Mouse (Mus musculus) layer of hippocampus, adult 11-12 months (tissue): ENCODE data around the gene Slc44a5.
"Not testable (repeated sequence)": the region's sequence is repeated elsewhere in the genome, so short reads cannot be mapped to it uniquely, and the experiment has no call there.

Experiments
- DNase-seq: peaks from one replicate; pipeline ENCODE4 v3.0.0; 2022; ENCODE audit warnings: low spot score

The Slc44a5 gene

DNA sequence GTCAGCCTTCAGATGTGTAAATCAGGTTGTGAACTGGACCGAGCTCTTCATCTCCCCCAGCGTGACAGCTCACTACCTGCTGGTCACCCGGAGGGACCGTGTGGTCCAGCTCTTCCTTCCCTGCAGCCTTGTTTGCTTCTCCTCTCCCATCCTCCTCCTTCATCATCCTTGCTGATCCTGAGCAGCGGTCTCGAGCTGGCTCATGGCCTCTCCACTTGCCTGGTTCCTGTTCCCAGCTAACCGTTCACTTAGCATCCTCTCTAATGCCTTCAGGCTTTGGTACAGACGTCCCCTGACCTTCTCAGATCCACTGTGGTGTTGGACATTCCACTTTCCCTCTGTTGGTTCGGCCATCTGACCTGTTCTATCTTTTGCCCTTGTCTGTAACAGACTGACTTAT lies 128.4 kb downstream of the Slc44a5 start:
- no peak for DNase-seq

DNA sequence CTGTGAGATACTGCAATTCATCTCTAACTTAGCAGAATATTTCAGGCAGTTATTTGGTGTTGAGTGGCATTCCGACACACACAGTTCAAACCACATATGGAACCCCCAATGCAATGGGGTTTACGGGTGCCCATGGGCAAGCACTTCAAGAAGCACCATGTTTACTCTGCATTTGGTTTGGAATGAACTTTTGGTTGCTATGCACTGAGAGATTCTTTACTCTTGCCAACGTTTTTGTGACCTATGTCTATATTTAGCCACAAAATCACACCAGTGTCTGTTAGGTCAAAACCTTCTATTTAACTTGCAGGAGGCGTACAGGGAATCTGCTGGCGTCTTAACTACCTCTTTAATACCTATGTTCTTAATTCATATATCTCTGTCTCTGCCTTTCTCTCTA lies 137.3 kb downstream of the Slc44a5 start:
- no peak for DNase-seq

DNA sequence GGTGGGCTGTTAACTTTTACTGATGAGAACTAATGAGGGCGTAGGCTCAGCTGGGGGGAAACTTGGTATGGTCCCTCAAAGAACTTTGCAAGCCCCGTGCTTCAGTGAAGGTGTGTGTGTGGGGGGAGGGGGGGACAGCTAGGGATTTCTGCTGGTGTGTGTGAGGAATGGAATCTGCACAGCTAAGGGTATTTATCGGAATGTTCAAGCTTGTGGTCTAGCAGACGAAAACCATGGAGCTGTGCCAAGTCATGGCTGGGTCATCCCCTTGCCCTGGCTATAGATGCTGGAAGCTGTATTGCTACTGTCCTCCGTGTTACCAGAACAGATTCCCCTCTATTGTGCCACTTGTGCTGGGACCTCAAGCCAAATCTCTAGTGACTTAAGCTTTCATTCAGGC lies 138.0 kb downstream of the Slc44a5 start:
- no peak for DNase-seq

DNA sequence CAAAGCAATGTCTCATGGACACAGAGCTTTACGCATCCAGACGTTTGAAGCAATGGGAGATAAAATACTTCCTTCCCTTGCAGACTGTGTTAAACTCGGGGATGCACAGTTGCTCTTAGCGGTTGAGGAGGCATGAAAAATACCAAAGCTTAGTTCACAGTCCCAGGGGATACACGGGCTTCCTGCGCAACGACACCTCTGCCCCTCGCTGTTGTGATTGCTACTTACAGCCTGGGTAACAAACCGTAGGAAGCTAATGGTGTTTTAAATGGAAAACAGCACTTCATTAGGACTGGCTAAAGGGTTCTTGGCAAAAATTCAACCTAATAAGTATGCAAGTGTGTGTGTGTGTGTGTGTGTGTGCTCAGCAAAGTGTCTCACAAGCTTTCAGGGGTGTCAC lies 141.8 kb downstream of the Slc44a5 start:
- no peak for DNase-seq

DNA sequence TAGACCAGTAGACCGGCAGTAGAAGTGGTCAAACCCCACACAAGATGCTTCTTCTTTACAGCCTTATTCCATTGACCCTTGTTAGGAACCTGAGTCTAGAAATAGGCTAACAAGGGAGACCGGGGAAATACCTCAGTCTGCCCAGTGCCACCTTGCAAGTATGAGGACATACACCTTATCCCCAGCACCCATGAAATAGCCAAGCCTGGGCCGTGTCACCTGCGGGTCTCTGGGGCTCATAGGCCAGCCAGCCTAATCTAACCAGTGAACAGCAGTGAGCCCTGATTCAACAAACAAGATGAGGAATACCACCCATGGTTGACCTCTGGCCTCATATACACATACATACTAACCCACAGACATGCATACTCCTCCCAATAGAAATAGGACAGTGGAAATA lies 142.2 kb downstream of the Slc44a5 start:
- no peak for DNase-seq

DNA sequence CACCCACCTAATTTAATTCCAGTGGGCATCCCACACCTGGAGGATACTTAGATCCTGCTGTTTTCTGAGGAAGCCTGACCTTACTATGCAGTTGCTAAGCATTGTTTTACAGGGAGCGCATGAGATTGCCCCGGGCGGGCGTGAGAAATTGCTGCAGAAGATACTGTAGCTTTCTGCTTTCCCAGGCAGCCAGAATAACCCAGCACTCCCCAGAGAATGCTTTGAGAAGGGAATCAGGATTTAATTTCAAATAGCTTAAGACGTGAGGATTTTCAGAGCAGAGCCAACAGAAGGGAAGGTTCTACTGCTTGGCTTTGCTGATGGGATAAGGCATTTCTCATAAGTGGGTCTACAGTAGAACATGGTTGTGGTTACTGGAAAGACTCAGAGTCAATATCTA lies 142.8 kb downstream of the Slc44a5 start:
- DNase-seq = no peak

DNA sequence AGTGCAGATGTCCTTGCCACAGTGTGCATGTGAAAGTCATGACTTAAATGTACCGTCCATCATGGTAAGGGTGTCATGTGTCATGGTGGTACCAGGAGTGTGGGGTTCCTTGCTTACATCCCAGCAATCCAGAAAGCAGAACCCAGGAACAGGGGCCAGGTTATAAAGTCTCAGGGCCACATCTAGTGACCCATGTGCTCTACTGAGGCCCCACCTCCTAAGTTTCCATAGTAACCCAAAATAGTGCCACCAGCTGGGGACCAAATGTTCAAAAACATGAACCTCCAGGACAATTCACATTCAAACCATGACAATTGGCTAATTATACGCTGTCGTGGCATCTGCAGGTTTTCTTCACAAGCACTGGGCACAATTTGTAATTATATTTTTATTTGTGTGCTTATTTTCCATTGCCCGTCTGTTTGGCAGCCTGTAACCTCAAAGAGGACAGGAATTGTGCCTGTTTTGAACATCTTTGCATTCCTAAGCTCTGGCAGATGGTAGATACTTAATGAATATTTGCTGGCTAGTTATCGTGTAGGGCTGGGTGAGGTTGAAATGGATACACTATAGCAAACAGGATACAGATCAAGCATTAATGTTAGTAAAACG lies 145.9 kb downstream of the Slc44a5 start:
- DNase-seq = peak; percentile 29

DNA sequence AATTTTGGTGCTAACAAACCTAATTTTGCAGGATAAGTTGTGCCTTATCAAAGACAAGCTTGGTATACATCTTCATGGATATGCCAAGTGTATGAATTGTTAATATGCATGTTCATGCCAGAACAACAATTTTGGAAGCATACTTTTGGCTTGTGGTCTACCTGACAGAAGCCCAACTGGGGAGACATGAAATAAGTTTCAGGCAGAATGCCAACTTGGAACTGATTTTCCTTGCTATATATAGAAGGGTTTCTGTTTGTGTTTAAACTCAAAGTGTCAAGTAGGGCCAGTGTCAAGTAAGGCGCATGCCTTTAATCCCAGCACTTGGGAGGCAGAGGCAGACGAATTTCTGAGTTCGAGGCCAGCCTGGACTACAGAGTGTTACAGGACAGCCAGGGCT lies 149.3 kb downstream of the Slc44a5 start:
- DNase-seq = no peak

DNA sequence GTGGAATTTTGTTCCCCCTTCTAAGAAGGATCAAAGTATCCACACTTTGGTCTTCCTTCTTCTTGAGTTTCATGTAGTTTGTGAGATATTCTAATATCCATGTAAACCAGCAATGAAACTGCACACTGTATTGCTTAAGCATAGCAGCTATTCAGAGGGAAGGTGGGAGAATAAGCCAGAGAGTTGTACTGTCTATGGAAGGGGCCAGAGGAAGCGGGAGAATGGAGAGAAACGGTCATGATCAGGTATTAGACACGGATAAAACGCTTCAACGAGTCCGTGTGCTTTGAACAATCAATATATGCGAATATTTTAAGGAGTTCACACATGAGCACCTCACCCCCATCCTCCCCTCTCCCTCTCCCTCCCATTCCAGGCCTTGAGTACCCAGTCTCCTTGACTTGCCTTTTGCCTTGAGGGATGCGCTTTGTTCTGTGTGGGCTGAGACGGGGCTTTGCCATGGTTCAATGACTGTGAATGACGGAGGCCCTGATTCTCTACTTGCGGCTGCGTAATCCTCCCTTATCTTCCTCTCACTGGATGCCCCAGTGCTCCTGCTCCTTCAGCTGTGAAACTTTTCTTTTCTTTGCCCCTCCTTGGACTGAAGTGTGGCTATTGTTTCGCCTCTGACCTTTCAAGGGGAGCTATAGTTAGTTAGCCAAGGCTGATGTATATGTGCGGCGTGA lies 151.8 kb downstream of the Slc44a5 start:
- no peak for DNase-seq

DNA sequence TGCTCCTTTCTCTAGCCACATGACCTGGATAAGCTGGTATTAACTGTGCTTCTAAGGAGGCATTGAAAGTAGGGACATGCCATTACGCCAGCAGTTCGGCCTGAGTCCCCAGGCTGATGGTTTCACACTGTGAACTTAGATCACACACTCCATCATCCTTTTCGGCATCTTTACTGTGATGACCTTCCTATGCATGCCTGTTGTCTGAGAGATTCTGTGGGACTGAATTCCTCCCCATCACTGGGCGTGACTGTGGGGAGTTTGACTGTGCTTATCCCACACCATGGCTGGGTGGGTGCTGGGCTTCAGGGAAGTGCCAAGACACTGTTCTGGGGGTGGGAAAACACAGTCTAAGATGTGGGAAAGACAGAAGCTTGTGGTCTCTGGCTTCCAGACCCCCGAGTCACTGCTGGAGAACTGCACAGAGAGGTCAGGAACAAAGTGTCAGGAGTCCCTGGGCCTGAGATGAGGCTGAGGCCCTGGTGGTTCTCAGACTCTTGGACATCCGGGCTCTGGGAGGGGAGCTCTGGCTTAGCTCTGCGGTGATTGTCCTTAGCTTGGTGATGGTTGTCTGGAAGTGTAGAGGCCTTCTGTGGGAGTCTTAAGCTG lies 152.6 kb downstream of the Slc44a5 start:
- DNase-seq = no peak

DNA sequence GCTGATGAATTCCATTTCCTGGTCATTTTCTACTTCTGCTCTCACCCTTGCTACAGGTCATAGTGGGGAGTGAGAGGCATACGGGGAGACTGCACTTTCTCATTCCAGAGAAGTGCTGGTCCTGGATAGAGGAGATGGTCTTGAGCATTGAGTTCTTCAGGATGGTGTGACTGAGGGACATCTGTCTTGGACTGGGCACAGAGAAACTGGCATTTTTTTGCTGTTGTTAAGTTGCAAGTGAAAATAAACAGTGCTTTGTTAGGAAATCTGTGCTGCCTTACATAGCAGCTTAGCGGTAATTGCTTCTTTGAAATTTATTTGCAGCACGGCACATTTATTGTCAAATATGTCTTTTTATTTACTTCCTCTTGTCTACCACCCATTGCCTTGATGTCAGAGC lies 154.0 kb downstream of the Slc44a5 start:
- DNase-seq = no peak

DNA sequence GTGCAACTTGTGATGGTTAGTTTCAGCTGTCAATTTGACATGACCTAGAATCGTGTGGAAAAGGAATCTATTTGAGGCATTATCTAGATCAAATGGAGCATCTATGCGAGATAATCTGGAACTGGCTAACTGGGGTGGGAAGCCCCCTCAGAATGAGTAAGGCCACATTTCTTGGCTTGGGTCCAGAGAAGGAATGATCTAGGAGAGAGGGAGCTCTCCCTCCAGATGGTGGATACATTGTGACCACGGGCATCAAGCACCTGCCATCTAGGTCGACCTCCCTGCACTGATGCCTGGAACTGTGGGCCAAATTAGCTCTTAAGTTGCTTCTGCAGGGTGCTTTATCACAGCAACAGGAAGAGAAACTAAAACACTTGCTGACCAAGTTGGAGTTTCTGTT lies 155.8 kb downstream of the Slc44a5 start:
- DNase-seq = no peak

DNA sequence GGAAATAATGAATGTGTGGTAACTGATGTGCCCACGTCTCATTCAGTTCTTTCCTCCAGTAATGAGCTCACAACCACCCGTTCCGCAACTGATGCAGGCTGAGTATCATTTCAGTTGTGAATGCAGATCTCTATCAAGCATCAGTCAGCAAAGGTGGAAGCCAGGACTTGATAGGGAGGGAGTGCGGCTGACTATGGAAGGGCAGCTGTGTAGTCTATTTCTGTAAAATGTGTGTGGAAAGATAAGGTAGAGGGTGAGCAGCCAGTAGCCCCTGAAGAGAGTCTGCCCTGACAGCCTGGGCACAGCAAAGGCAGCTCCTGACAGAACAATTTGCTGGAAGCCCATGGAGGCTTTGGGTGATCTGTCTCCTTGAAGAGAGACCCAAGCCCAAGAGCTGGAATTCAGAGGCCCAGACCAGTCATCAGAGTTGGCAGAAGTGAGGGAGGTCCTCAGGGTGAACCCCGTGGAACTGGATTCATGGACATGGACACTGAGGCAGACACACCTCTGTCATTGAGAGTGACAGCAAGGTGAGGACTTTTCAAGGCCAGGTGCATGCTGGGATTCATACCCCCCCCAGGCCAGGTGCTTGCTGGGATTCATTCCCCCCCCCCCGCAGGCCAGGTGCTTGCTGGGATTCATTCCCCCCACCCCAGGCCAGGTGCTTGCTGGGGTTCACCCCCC lies 157.3 kb downstream of the Slc44a5 start:
- no peak for DNase-seq

DNA sequence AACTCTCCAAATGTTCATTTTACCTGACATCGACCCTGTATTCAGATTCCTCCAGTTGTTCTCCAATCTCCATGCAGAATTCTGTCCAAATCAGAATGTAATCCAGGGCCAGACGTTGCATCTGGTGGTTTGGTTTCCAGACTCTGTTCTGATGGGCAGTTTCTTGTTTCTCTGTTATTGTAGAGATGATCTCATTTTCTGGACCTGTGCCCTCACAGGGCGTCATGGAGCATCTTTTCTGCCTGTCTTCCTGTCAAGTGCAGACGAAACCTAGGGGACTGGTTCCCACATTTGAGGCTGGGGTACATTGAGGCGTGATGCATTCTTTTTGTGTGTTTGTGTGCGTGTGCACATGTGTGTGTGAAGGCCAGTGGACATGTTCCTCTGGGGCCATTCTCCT lies 160.8 kb downstream of the Slc44a5 start:
- no peak for DNase-seq

DNA sequence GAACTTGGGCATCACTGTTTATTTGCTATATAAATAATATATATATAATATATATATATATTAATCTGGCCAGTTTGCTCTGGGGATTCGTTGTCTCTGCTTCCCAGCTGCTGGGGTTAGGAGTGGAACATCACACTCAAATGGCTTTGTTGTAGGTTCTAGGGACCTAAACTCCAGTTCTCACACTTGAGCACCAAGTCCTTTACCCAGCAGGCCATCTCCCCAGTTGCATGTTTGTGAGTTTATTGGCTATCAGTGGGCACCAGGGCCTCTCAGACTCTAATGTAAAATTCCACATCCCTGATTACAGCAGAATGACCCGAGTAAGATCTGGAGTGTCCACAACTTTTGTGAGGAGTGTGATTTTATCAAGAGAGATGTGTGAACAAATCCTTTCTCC lies 161.5 kb downstream of the Slc44a5 start:
- DNase-seq = no peak

DNA sequence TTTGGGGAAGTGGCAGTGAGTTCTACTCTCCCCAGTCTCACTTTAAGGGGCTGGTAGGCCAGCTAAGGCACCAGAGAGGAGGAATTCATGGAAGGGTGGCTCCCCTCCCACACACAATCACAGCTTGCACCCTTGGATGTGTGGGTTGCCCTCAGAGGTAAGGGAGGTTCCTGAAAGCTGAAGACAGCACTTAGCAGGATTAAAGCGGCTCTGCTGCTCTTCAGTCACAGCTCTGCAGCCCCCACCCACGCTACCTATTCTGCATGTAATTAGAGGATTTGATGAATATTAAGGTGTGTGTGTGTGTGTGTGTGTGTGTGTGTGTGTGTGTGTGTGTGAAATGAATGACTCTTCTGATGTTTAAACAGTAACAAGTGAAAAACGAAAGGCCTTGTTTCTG lies 163.3 kb downstream of the Slc44a5 start:
- no peak for DNase-seq

DNA sequence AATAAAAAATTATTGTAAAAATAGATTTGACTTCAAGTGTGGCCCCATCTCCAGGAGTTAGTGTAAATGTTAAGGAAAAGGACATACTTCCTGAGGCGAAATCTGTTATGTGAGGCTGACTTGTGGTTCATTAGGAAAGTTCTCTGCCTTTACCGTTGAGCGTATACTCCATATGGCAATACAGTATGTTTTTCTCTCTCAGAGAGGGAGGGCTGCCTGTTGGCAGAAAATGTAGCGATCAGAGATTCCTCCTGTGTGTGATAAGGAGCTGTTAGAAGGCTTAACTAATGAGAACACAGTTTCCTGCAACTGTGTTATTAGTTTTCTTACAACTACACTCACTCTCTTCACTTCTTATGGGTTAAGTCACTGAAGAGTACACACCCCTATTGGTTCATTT lies 168.1 kb downstream of the Slc44a5 start:
- DNase-seq = no peak

DNA sequence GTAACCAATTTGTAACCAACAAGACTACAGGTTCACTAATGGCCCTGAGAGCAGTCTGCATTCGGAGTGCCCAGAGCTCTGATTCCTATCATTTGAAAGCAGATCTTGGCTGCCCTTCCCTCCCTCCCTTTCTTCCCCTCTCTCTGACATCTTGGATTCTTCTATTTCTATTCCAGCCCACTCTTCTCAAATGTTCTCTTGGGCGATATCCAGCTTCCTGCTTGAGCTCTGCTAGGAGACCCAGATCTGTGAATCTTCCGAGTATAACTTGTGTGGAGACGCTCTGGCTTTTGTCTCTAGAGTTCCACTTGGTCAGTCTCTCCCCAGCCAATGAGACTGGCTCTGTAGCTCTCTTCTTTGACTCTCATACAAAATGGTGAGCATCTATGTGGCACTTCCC lies 169.4 kb downstream of the Slc44a5 start:
- DNase-seq = no peak

DNA sequence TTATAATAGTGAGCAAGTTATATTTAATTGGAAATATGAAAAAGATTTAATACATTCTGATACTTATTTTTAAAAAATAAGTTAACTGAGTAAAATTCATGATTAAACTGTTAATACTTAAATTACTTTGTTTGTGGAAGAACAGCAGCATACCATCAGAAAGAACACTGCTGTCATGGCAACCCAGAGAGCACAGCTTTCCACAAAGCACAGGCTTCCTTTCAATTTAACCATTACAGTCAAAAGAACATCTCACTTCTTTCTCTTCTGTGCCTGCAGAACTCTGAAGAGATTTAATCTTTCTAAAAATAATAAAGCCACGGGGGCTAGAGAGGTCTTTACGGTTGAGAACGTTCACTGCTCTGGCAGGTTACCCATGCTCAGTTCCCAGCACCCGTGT lies 172.5 kb downstream of the Slc44a5 start:
- no peak for DNase-seq

DNA sequence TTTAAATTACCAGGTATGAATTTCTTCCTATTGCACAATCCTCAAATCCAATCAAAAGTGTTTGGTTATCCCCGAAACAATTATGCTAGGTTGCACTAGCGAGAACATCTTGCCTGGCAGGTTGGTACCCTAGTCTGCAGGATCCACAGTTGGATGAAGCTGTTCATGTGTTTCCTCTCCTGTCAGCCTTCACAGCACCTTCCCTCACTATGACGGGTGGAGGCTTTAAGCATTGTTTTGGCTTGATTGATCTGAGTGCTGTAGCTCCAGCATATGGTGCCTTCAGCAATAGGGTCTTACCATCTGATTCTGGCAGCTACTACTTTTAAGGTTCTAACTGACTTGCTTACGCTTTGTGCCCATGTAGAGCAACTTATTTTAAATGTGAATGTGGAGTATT lies 176.5 kb downstream of the Slc44a5 start:
- no peak for DNase-seq

DNA sequence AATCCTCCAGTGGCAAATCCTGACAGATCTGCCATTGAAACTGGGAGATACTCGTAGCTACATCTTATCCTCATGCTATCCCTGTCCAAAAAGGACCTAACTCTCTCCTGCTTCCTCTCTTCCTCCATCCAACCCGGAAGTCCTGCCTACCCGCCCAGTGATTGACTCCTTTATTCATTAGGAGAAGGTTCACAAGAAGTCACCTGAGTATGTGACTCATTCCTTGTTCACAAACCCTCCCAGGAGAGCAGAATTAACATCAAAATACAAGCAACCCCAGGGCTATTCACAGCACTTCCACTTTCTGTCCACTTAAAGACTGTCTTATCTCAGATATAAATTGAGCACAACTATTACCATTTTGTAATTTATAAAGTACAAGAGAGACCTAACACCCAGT lies 180.3 kb downstream of the Slc44a5 start:
- not testable (repeated sequence) for DNase-seq

DNA sequence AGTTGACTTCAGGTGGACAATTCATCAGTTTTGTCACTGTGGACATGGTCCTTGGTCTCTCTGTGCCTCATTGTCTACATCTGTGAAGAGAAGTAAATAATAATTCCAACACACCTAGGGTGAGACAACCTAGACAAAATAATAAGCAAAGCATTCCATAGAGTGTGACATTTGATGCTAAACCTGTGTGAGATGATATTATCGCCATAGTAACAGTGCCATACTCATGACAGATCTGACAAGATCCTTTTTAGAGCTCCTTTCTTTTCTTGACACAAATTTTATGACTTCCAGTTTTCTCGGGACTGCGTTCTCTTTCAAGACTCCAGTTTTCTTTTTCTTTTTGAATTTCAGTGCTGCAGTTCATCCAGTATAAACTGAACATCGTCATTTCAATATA lies 192.6 kb downstream of the Slc44a5 start:
- DNase-seq = no peak

DNA sequence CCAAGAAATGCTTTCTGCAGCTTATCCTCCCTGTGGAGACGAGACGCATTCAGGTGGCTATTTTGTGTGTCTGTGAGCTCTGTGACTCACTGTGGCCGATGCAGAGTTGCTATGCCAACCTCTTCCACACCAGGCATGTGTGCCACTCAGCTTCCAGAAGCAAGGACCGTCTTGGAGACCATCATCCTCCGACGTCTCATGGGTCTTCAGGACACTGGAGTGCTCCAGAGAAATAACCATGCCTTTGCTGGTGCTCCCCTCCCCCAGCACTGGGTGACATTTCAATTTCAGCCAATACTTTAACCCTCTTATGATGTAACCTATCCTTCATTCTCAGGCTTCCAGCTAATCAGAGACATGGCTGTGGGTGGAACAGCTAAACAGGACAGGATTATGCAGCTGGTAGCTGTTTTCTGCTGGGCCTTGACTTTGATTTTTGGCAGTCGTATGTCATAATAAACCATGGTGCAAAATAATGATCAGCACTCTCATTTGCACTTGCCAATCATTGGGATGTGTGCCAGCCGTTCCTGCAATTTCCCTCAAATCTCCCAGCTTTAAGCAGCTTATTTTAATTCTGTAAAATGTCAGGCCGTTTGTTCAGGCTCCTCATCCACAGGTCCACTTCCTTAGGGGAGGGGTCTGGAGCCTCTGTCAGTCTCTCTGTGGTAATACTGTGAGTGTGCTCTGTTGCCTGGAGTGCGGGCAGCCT lies 198.8 kb downstream of the Slc44a5 start:
- DNase-seq = peak; percentile 80
